Mouse (Mus musculus) liver, adult 2 months (tissue): Measurements from ENCODE around the gene 1700020A23Rik. TPM values are rescaled to one million over a fixed set of nuclear protein-coding genes. Genes with fewer than 3 reads are reported as not detected.

Source experiments
- DNase-seq: peaks from one replicate; pipeline ENCODE4 v3.0.0-alpha.2; 2011; ENCODE audit warnings: low read depth, low spot score; ENCODE audit errors: extremely low read depth
- H3K27ac ChIP-seq: fragments of 200-500 bp; replicated peaks from 2 replicates; pipeline ENCODE4 v1.5.1; 2012; ENCODE audit warnings: low read depth, mild to moderate bottlenecking, control low read depth, inconsistent platforms, low read length; ENCODE audit not compliant: insufficient read depth
- H3K27me3 ChIP-seq: fragments of 200-500 bp; 2 replicates; pipeline ENCODE4 v1.6.1; 2012; ENCODE audit warnings: mild to moderate bottlenecking, moderate library complexity, low read length, inconsistent platforms; ENCODE audit not compliant: control insufficient read depth, insufficient read depth
- H3K36me3 ChIP-seq: fragments of 200-500 bp; 2 replicates; pipeline ENCODE4 v1.6.1; 2012; ENCODE audit warnings: low read length, inconsistent platforms; ENCODE audit not compliant: control insufficient read depth, insufficient read depth
- H3K4me1 ChIP-seq: fragments of 200-500 bp; 2 replicates; pipeline ENCODE4 v1.6.1; 2011; ENCODE audit warnings: low read length; ENCODE audit not compliant: control insufficient read depth, insufficient read depth
- H3K4me3 ChIP-seq: fragments of 200-500 bp; 2 replicates; pipeline ENCODE4 v1.5.1; 2011; ENCODE audit warnings: low read depth, mild to moderate bottlenecking, control low read depth, low read length, moderate library complexity; ENCODE audit not compliant: insufficient read depth
- H3K79me2 ChIP-seq: fragments of 200-500 bp; 2 replicates; pipeline ENCODE4 v1.6.1; 2012; ENCODE audit warnings: inconsistent platforms, mild to moderate bottlenecking, low read length, moderate library complexity; ENCODE audit not compliant: control insufficient read depth, insufficient read depth
- H3K9ac ChIP-seq: fragments of 200-500 bp; 2 replicates; pipeline ENCODE4 v1.6.1; 2012; ENCODE audit warnings: low read depth, mild to moderate bottlenecking, control low read depth, inconsistent platforms, low read length
- CTCF ChIP-seq: fragments of 200-500 bp; IDR thresholded peaks from 2 replicates; pipeline ENCODE4 v1.5.1; 2011; ENCODE audit warnings: low read depth, low read length, control low read depth
- POLR2A ChIP-seq: fragments of 200-500 bp; IDR thresholded peaks from 2 replicates; pipeline ENCODE4 v1.6.1; 2011; ENCODE audit warnings: low read length, control low read depth; ENCODE audit not compliant: insufficient read depth; ENCODE audit errors: extremely low read depth
- WGBS: fragments of 180-500 bp; shearing (Covaris S2); methylation state at CpG from one replicate; pipeline ENCODE4 v1.1.7; 2018; 5-methylcytosine and 5-hydroxymethylcytosine counted together
- polyA plus RNA-seq: library from polyadenylated mRNA; depleted of rRNA; stranded (reverse); fragments of >200 nt; gene quantifications from 2 replicates; pipeline ENCODE4 v1.2.3, GENCODE M21; 2012
- total RNA-seq: library from RNA; depleted of rRNA; stranded (reverse); fragments of >200 nt; gene quantifications from 2 replicates; pipeline ENCODE4 v1.2.3, GENCODE M21; 2014

The 1700020A23Rik gene
- total and polyA plus RNA-seq, 2 experiments, result not detected

GRCm38 (mm10) chr2:130430484-130430883, 25.4 kb downstream of the 1700020A23Rik start:
- Histone ChIP-seq H3K36me3 (no peaks in the 10 kb centered on the region), H3K4me1 (no peaks in the 10 kb centered on the region), H3K79me2 (peaks cover 8% of the 10 kb centered on the region; the same call in 1 of the 2 replicates), H3K9ac (no peak overlapping the region), H3K27ac (no peak overlapping the region), H3K27me3 (no peaks in the 10 kb centered on the region), H3K4me3 (no peak overlapping the region)
- 72% methylated on average over 3 of the region's 3 CpGs for WGBS
- no peak for DNase-seq
- TF ChIP-seq CTCF (no peak), POLR2A (no peak)

GRCm38 (mm10) chr2:130432157-130432556, 27.1 kb downstream of the 1700020A23Rik start:
- peaks cover 5% of the 10 kb centered on the region; the same call in 1 of the 2 replicates for H3K79me2 ChIP-seq
- no peaks in the 10 kb centered on the region for H3K36me3 ChIP-seq
- 91% methylated on average over 3 of the region's 3 CpGs for WGBS
- no peaks in the 10 kb centered on the region for H3K27me3 ChIP-seq
- no peak for TF ChIP-seq POLR2A
- no peak for TF ChIP-seq CTCF
- H3K27ac ChIP-seq, result no peak overlapping the region
- no peaks in the 10 kb centered on the region for H3K4me1 ChIP-seq
- no peak for DNase-seq
- H3K9ac ChIP-seq, result no peak overlapping the region
- no peak overlapping the region for H3K4me3 ChIP-seq

DNA sequence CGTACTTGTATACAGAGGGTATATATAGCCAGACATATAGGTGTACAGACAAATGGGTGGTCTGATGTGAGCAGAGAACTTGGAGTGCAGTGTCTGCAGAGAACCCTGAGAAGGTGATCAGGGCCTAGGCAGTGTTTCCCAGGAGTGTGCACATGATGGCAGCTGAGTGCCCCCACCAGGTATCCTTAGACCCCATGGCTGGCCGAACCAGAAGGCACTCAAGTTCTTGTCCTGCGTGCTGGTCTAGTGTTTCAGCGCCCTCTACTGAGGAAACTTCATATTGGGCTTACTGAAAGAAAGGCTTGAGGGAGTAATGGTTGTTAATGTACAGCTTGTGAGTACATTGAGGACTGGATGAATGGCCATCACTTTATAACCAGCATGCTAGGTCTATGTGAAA, 28.1 kb downstream of the 1700020A23Rik start:
- WGBS, result 23% methylated on average over 4 of the region's 4 CpGs
- Histone ChIP-seq H3K9ac (no peak overlapping the region), H3K27me3 (no peaks in the 10 kb centered on the region), H3K4me1 (no peaks in the 10 kb centered on the region), H3K4me3 (no peak overlapping the region), H3K36me3 (no peaks in the 10 kb centered on the region), H3K79me2 (peaks cover 5% of the 10 kb centered on the region; the same call in 1 of the 2 replicates), H3K27ac (no peak overlapping the region)
- TF ChIP-seq CTCF, result peak; percentile 50
- no peak for TF ChIP-seq POLR2A
- peak; percentile 44 for DNase-seq

GRCm38 (mm10) chr2:130436769-130437168, 31.7 kb downstream of the 1700020A23Rik start:
- no peak overlapping the region for H3K4me3 ChIP-seq
- no peak overlapping the region for H3K27ac ChIP-seq
- DNase-seq, result no peak
- H3K9ac ChIP-seq, result no peak overlapping the region
- no peaks in the 10 kb centered on the region for H3K4me1 ChIP-seq
- TF ChIP-seq POLR2A (no peak), CTCF (no peak)
- H3K79me2 ChIP-seq, result peaks cover 5% of the 10 kb centered on the region; the same call in 1 of the 2 replicates
- H3K36me3 ChIP-seq, result peaks cover 8% of the 10 kb centered on the region; the same call in 1 of the 2 replicates
- 96% methylated on average over 1 of the region's 1 CpGs for WGBS
- H3K27me3 ChIP-seq, result no peaks in the 10 kb centered on the region

- H3K9ac ChIP-seq, result no peak overlapping the region
- TF ChIP-seq POLR2A (no peak), CTCF (no peak)
- no peak for DNase-seq
- no peaks in the 10 kb centered on the region for H3K4me1 ChIP-seq
- H3K36me3 ChIP-seq, result peaks cover 18% of the 10 kb centered on the region; the same call in 1 of the 2 replicates
- no peaks in the 10 kb centered on the region; the same call in 1 of the 2 replicates for H3K79me2 ChIP-seq
- 91% methylated on average over 3 of the region's 3 CpGs for WGBS
- H3K27ac ChIP-seq, result no peak overlapping the region
- no peak overlapping the region for H3K4me3 ChIP-seq
- no peaks in the 10 kb centered on the region for H3K27me3 ChIP-seq
These were observed 33.8 kb downstream of the 1700020A23Rik start for GRCm38 (mm10) chr2:130438861-130439260.

GRCm38 (mm10) chr2:130439840-130440480, 34.9 kb downstream of the 1700020A23Rik start:
- WGBS, result over 99% methylated on average over 4 of the region's 4 CpGs
- no peaks in the 10 kb centered on the region for H3K4me1 ChIP-seq
- H3K79me2 ChIP-seq, result no peaks in the 10 kb centered on the region
- no peak overlapping the region for H3K27ac ChIP-seq
- TF ChIP-seq POLR2A (no peak), CTCF (no peak)
- H3K36me3 ChIP-seq, result peaks cover 20% of the 10 kb centered on the region; the same call in 1 of the 2 replicates
- H3K4me3 ChIP-seq, result no peak overlapping the region
- H3K27me3 ChIP-seq, result no peaks in the 10 kb centered on the region
- DNase-seq, result no peak
- H3K9ac ChIP-seq, result no peak overlapping the region
